Mouse (Mus musculus) limb, embryonic 13.5 days (tissue): ENCODE results near the gene Sh3bgrl3. TPM values are rescaled to one million over a fixed set of nuclear protein-coding genes. Genes with fewer than 3 reads are reported as not detected.

Experiments used
- ATAC-seq: fragments of 200-750 bp; cut with Nextera tagmentation; 2 replicates; pipeline ENCODE4 v1.8.0; 2017; ENCODE audit warnings: low read depth, moderate number of reproducible peaks, moderate TSS enrichment; ENCODE audit not compliant: low FRiP score
- H3K27ac ChIP-seq: fragments of 300-500 bp; sonication (generic); 2 replicates; pipeline ENCODE4 v1.5.1; 2015; ENCODE audit warnings: inconsistent platforms, mild to moderate bottlenecking, moderate library complexity
- H3K27me3 ChIP-seq: fragments of 300-500 bp; sonication (generic); 2 replicates; pipeline ENCODE4 v1.6.1; 2015; ENCODE audit warnings: mild to moderate bottlenecking, inconsistent platforms
- H3K36me3 ChIP-seq: fragments of 300-500 bp; sonication (generic); 2 replicates; pipeline ENCODE4 v1.6.1; 2015; ENCODE audit warnings: inconsistent platforms, mild to moderate bottlenecking, moderate library complexity
- H3K4me1 ChIP-seq: fragments of 300-500 bp; sonication (generic); 2 replicates; pipeline ENCODE4 v1.6.1; 2015; ENCODE audit warnings: inconsistent platforms
- H3K4me2 ChIP-seq: fragments of 300-500 bp; sonication (generic); replicated peaks from 2 replicates; pipeline ENCODE4 v1.6.1; 2015; ENCODE audit warnings: inconsistent platforms, mild to moderate bottlenecking, moderate library complexity
- H3K4me3 ChIP-seq: fragments of 300-500 bp; sonication (generic); 2 replicates; pipeline ENCODE4 v1.5.1; 2015; ENCODE audit warnings: moderate library complexity, mild to moderate bottlenecking, inconsistent platforms
- H3K9ac ChIP-seq: fragments of 300-500 bp; sonication (generic); 2 replicates; pipeline ENCODE4 v1.6.1; 2015; ENCODE audit warnings: mild to moderate bottlenecking, inconsistent platforms
- H3K9me3 ChIP-seq: fragments of 300-500 bp; sonication (generic); 2 replicates; pipeline ENCODE4 v1.6.1; 2016; ENCODE audit warnings: inconsistent platforms
- WGBS: fragments of 180-500 bp; shearing (Covaris S2); methylation state at CpG from one replicate; pipeline ENCODE4 v1.1.7; 2015; 5-methylcytosine and 5-hydroxymethylcytosine counted together
- polyA plus RNA-seq: library from polyadenylated mRNA; unstranded; fragments of >200 nt; fragmentation: Nextera tagmentation; extraction: Ambion mirVana; gene quantifications from 2 replicates; pipeline ENCODE4 v1.2.1, GENCODE M21; 2015

The Sh3bgrl3 gene
- polyA plus RNA-seq, 1 experiment from 2014 or later: 420 TPM

DNA sequence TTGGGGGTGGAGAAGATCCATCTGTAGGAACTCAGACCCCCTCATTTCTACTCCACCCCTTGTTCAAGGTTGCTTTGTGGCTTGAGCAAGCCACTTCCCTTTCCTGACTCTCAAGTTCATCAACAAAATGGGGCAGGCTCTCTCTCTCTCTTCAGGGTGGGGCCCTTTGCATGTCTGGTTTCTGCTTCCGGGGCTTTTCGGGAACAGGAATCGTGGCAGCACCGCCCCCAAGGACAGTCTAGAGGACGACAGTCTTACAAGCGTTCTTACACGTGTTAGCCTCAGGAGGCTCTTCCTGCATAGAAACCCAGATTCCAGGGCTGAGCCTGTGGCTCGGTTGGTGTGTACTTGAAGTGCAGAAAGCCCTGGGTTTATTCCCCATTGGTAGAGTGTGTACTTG is 11.6 kb downstream of the Sh3bgrl3 start:
- ATAC-seq: no peak
- Histone ChIP-seq H3K4me2 (no peak overlapping the region), H3K9me3 (no peaks in the 10 kb centered on the region), H3K36me3 (no peaks in the 10 kb centered on the region), H3K4me1 (peaks cover 11% of the 10 kb centered on the region), H3K9ac (no peak overlapping the region), H3K27ac (no peak overlapping the region), H3K4me3 (no peak overlapping the region), H3K27me3 (no peaks in the 10 kb centered on the region)
- WGBS: 78% methylated on average over 8 of the region's 8 CpGs

- 96% methylated on average over 2 of the region's 2 CpGs for WGBS
- Histone ChIP-seq H3K4me1 (peaks cover 11% of the 10 kb centered on the region), H3K27ac (no peak overlapping the region), H3K4me3 (no peak overlapping the region), H3K4me2 (no peak overlapping the region), H3K9me3 (no peaks in the 10 kb centered on the region), H3K27me3 (no peaks in the 10 kb centered on the region), H3K9ac (no peak overlapping the region), H3K36me3 (no peaks in the 10 kb centered on the region)
- ATAC-seq: no peak
Observed at GRCm38 (mm10) chr4:134116501-134116900, 12.1 kb downstream of the Sh3bgrl3 start.

GRCm38 (mm10) chr4:134115215-134116144 is 13.1 kb downstream of the Sh3bgrl3 start:
- H3K4me3 ChIP-seq: no peak overlapping the region
- WGBS: 81% methylated on average over 16 of the region's 16 CpGs

DNA sequence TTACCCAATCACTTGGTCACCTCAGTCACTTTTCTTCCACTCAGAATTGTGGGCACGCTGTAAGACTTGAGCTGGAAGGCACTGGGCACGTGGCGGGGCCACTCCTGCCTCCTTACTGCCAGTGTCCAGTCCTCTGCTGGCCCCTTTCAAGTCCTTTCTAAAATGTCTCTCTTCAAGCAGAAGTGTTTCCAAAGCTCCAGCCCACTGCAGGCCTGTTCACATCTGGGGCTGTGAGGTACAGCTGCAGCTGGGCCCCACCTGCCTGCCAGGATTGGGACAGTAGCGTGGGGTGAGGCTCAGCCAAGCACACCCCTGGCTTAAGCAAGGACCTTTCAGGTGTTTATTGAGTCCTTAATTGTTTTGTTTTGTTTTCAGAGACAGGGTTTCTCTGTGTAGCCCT is 14.6 kb downstream of the Sh3bgrl3 start:
- no peak overlapping the region for H3K9ac ChIP-seq
- H3K36me3 ChIP-seq: no peaks in the 10 kb centered on the region
- H3K4me2 ChIP-seq: no peak overlapping the region
- H3K9me3 ChIP-seq: no peaks in the 10 kb centered on the region
- no peaks in the 10 kb centered on the region for H3K27me3 ChIP-seq
- H3K27ac ChIP-seq: no peak overlapping the region
- WGBS: 85% methylated on average over 4 of the region's 4 CpGs
- ATAC-seq: no peak
- no peak overlapping the region for H3K4me3 ChIP-seq
- peaks cover 11% of the 10 kb centered on the region for H3K4me1 ChIP-seq

More at GRCm38 (mm10) chr4:134115215-134116144, 13.1 kb downstream of the Sh3bgrl3 start:
- no peaks in the 10 kb centered on the region for H3K27me3 ChIP-seq
- H3K27ac ChIP-seq: no peak overlapping the region
- H3K4me1 ChIP-seq: peaks cover 11% of the 10 kb centered on the region
- H3K9me3 ChIP-seq: no peaks in the 10 kb centered on the region
- no peak overlapping the region for H3K9ac ChIP-seq
- no peaks in the 10 kb centered on the region for H3K36me3 ChIP-seq
- H3K4me2 ChIP-seq: no peak overlapping the region
- no peak for ATAC-seq

GRCm38 (mm10) chr4:134113356-134113994 is 15.1 kb downstream of the Sh3bgrl3 start:
- H3K4me2 ChIP-seq: no peak overlapping the region
- H3K27ac ChIP-seq: no peak overlapping the region
- H3K27me3 ChIP-seq: no peaks in the 10 kb centered on the region
- 47% methylated on average over 10 of the region's 10 CpGs for WGBS
- H3K4me1 ChIP-seq: peaks cover 11% of the 10 kb centered on the region
- H3K9ac ChIP-seq: 0 out of 2 replicates have a peak overlapping the region, but pooled peaks have one; percentile 40
- H3K9me3 ChIP-seq: no peaks in the 10 kb centered on the region
- no peak for ATAC-seq
- H3K36me3 ChIP-seq: no peaks in the 10 kb centered on the region
- no peak overlapping the region for H3K4me3 ChIP-seq

- Histone ChIP-seq H3K4me2 (no peak overlapping the region), H3K36me3 (no peaks in the 10 kb centered on the region), H3K4me3 (no peak overlapping the region), H3K9me3 (no peaks in the 10 kb centered on the region), H3K27me3 (no peaks in the 10 kb centered on the region; the same call in 1 of the 2 replicates), H3K27ac (no peak overlapping the region), H3K9ac (no peak overlapping the region), H3K4me1 (peaks cover 8% of the 10 kb centered on the region; the same call in 1 of the 2 replicates)
- ATAC-seq: no peak
- WGBS: 78% methylated on average over 6 of the region's 6 CpGs
Observed at GRCm38 (mm10) chr4:134112403-134112802, 16.2 kb downstream of the Sh3bgrl3 start.

DNA sequence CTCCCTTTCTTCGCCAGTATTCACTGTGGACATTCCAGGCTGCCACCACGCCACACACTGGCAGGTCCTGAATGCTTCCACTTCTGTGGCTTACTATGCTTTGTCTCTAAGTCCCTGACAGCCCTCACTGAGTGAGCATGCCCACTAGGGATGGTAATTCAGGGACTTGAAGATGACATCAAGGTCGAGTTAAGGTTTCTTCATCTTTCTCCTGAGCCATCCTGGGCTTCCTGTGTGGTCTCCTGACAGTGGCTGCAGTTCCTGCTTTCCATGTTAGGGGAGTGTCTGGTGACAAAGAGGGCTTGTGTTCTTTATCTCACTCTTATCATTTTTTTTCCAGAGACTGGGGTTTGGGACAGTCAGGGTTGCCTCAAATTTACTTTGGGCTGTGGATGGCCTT is 17.9 kb downstream of the Sh3bgrl3 start:
- H3K27ac ChIP-seq: no peak overlapping the region
- H3K9ac ChIP-seq: 0 out of 2 replicates have a peak overlapping the region, but pooled peaks have one; percentile 4
- H3K9me3 ChIP-seq: no peaks in the 10 kb centered on the region
- H3K4me1 ChIP-seq: peaks cover 8% of the 10 kb centered on the region; the same call in 1 of the 2 replicates
- H3K27me3 ChIP-seq: no peaks in the 10 kb centered on the region; the same call in 1 of the 2 replicates
- ATAC-seq: no peak
- H3K36me3 ChIP-seq: no peaks in the 10 kb centered on the region
- no peak overlapping the region for H3K4me3 ChIP-seq
- 52% methylated on average over 3 of the region's 3 CpGs for WGBS
- H3K4me2 ChIP-seq: no peak overlapping the region

GRCm38 (mm10) chr4:134108196-134108595 is 20.4 kb downstream of the Sh3bgrl3 start:
- Histone ChIP-seq H3K27me3 (no peaks in the 10 kb centered on the region; the same call in 1 of the 2 replicates), H3K9ac (no peak overlapping the region), H3K4me3 (no peak overlapping the region), H3K27ac (no peak overlapping the region), H3K4me2 (no peak overlapping the region), H3K9me3 (no peaks in the 10 kb centered on the region), H3K4me1 (peaks cover 1% of the 10 kb centered on the region; the same call in 1 of the 2 replicates), H3K36me3 (no peaks in the 10 kb centered on the region)
- ATAC-seq: no peak
- 19% methylated on average over 5 of the region's 5 CpGs for WGBS

- no peak overlapping the region for H3K4me3 ChIP-seq
- peaks cover 5% of the 10 kb centered on the region; the same call in 1 of the 2 replicates for H3K4me1 ChIP-seq
- WGBS: 79% methylated on average over 7 of the region's 7 CpGs
- ATAC-seq: no peak
- H3K27me3 ChIP-seq: no peaks in the 10 kb centered on the region; the same call in 1 of the 2 replicates
- no peak overlapping the region for H3K9ac ChIP-seq
- no peak overlapping the region for H3K27ac ChIP-seq
- H3K9me3 ChIP-seq: no peaks in the 10 kb centered on the region
- H3K36me3 ChIP-seq: no peaks in the 10 kb centered on the region
- H3K4me2 ChIP-seq: no peak overlapping the region
Observed at GRCm38 (mm10) chr4:134107730-134108129, 20.9 kb downstream of the Sh3bgrl3 start.

GRCm38 (mm10) chr4:134106105-134106504 is 22.5 kb downstream of the Sh3bgrl3 start:
- H3K27me3 ChIP-seq: no peaks in the 10 kb centered on the region; the same call in 1 of the 2 replicates
- H3K36me3 ChIP-seq: no peaks in the 10 kb centered on the region
- no peak overlapping the region for H3K9ac ChIP-seq
- ATAC-seq: no peak
- no peak overlapping the region for H3K4me2 ChIP-seq
- WGBS: 76% methylated on average over 7 of the region's 7 CpGs
- no peak overlapping the region for H3K27ac ChIP-seq
- H3K9me3 ChIP-seq: no peaks in the 10 kb centered on the region
- H3K4me3 ChIP-seq: no peak overlapping the region
- peaks cover 5% of the 10 kb centered on the region; the same call in 1 of the 2 replicates for H3K4me1 ChIP-seq

DNA sequence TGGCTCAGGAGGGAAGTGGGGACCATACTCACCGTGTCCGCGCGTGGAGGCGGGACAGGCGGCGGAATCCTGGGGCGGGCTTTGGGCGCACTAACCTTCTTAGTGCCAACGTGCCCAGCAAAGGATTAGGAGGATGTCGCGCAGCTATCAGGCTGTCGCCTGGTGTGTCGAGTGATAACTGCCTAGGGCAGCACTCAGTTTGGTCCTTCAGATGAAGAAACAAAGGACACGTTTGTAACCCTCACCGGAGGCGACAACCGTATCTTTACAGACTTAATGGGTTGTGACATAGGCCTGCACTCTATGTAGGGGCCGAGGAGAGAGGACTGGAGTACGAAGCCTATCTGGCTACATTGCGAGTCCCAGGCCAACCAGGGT is 25.9 kb downstream of the Sh3bgrl3 start:
- no peaks in the 10 kb centered on the region for H3K9me3 ChIP-seq
- ATAC-seq: peak; percentile 67
- H3K4me2 ChIP-seq: peak overlapping the region; percentile 67
- no peak overlapping the region for H3K27ac ChIP-seq
- peak overlapping the region; percentile 75 for H3K9ac ChIP-seq
- 5% methylated on average over 21 of the region's 21 CpGs for WGBS
- H3K4me3 ChIP-seq: peak overlapping the region; percentile 76
- no peaks in the 10 kb centered on the region for H3K36me3 ChIP-seq
- peaks cover 5% of the 10 kb centered on the region; the same call in 1 of the 2 replicates for H3K4me1 ChIP-seq
- H3K27me3 ChIP-seq: no peaks in the 10 kb centered on the region
